Mouse (Mus musculus) G1E (cell line): ENCODE measurements around the gene Snrnp25.

Experiments
- CTCF ChIP-seq: IDR thresholded peaks from 2 replicates; pipeline ENCODE4 v1.5.1; 2012; ENCODE audit warnings: low read depth, low read length, inconsistent platforms, mixed read lengths
- GATA1 ChIP-seq: IDR thresholded peaks from 2 replicates; pipeline ENCODE4 v1.6.1; 2012; ENCODE audit warnings: borderline replicate concordance, low read length, inconsistent platforms, mixed read lengths
- GATA2 ChIP-seq: IDR thresholded peaks from 2 replicates; pipeline ENCODE4 v1.6.1; 2012; ENCODE audit warnings: low read depth, low read length, inconsistent platforms, borderline replicate concordance

GRCm38 (mm10) chr11:32232848-32233247 is 27.6 kb downstream of the Snrnp25 start:
- TF ChIP-seq CTCF (no peak), GATA1 (no peak), GATA2 (no peak)
